Comparison of ENCODE assay signal across 9 mouse cellular contexts in the genomic region with DNA sequence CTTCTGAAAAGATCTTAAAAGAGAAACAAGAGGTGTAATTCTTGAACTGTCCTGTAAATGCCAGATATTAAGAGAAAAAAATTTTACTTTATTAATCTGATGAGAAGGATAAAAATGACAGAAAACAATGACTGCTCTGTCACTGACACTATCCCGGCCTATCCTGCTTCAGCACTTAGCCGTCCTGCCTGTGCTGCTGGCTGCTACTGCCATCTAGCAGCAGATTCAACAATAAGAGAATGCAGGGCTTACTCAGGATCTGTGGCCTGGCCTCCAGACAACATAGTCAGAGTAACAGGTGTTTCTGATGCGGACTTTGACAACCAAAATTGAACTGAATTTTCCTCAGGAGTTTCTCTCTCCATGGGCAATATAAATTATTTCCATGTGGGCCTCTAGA. TPM values are rescaled to one million over a fixed set of nuclear protein-coding genes. Genes with fewer than 3 reads are reported as not detected.
DNase-seq lines count a peak whose midpoint lies in the region; ATAC-seq and TF ChIP-seq lines count a peak whose summit lies in the region.
"Had no signal": no experiment of that assay in that cellular context is flagged by ENCODE, and none has a peak within 500 bp of the region (broad histone marks: within the 10 kb centered on the region; RNA-seq: fewer than 3 reads in every experiment).

No protein-coding gene starts in this region.

- H3K4me1 ChIP-seq in hindbrain, postnatal 0 days (ENCODE audit: insufficient read depth, low read length) = no peaks in the 10 kb centered on the region
- no peaks in the 10 kb centered on the region for H3K4me1 ChIP-seq in hindbrain, embryonic 12.5 days
- H3K4me1 ChIP-seq in MEL (ENCODE audit: control insufficient read depth in 1 of 2, insufficient read depth in 2 of 2, low read length in 2 of 2) = peaks cover 5 to 12% of the 10 kb centered on the region in 2 experiments; a peak in 3 of 4 replicates
- H3K4me1 ChIP-seq in lung, embryonic 14.5 days (ENCODE audit: insufficient read depth) = no peaks in the 10 kb centered on the region
- H3K4me1 ChIP-seq: limb, embryonic 13.5 days had no signal

- no peaks in the 10 kb centered on the region for H3K79me2 ChIP-seq in MEL (ENCODE audit: control insufficient read depth, insufficient read depth, low read length, poor library complexity)

- WGBS in hindbrain, postnatal 0 days = 30% methylated on average over 3 of the region's 3 CpGs
- 46% methylated on average over 3 of the region's 3 CpGs for WGBS in hindbrain, embryonic 12.5 days
- 39% methylated on average over 3 of the region's 3 CpGs for WGBS in lung, embryonic 14.5 days

- no peak for TF ChIP-seq POLR2A in MEL (IDR thresholded peaks at IDR 0.05; ENCODE audit: control insufficient read depth in 1 of 2, insufficient read depth in 1 of 2, low read depth in 1 of 2, low read length in 2 of 2, poor library complexity in 1 of 2)

- ATAC-seq in hindbrain, postnatal 0 days = 0 out of 2 replicates have a peak, but pooled peaks have one; percentile 47
- no peak for ATAC-seq in hindbrain, embryonic 12.5 days (ENCODE audit: low FRiP score)
- ATAC-seq in lung, embryonic 14.5 days (ENCODE audit: insufficient read depth) = no peak

- H3K36me3 ChIP-seq in hindbrain, postnatal 0 days (ENCODE audit: insufficient read depth, low read length) = no peaks in the 10 kb centered on the region
- H3K36me3 ChIP-seq in hindbrain, embryonic 12.5 days = no peaks in the 10 kb centered on the region
- H3K36me3 ChIP-seq in MEL (ENCODE audit: control insufficient read depth in 1 of 2, insufficient read depth in 2 of 2, low read length in 2 of 2) = peaks cover 0 to 16% of the 10 kb centered on the region in 2 experiments; a peak in 2 of 4 replicates
- H3K36me3 ChIP-seq in lung, embryonic 14.5 days (ENCODE audit: insufficient read depth) = no peaks in the 10 kb centered on the region
- H3K36me3 ChIP-seq: limb, embryonic 13.5 days had no signal

- no peak overlapping the region for H3K4me3 ChIP-seq in hindbrain, postnatal 0 days (ENCODE audit: low read length)
- H3K4me3 ChIP-seq in hindbrain, embryonic 12.5 days = no peak overlapping the region
- H3K4me3 ChIP-seq in MEL (ENCODE audit: control insufficient read depth in 1 of 2, insufficient read depth in 1 of 2, low read depth in 2 of 2, low read length in 2 of 2) = no peak overlapping the region
- no peak overlapping the region for H3K4me3 ChIP-seq in lung, embryonic 14.5 days (ENCODE audit: low read depth, low read length)
- H3K4me3 ChIP-seq: limb, embryonic 13.5 days had no signal

- peak; percentile 84 for TF ChIP-seq CTCF in hindbrain, postnatal 0 days (IDR thresholded peaks at IDR 0.05; ENCODE audit: low read depth)
- TF ChIP-seq CTCF in MEL (IDR thresholded peaks at IDR 0.05 in 2 of 3, conservative IDR thresholded peaks at IDR 0.05 in 1 of 3; ENCODE audit: control insufficient read depth in 1 of 3, insufficient read depth in 1 of 3, low read depth in 2 of 3, low read length in 3 of 3, poor library complexity in 1 of 3, severe bottlenecking in 1 of 3) = peak in 2 of 3 experiments; percentile 15 to 40; a peak in 3 of 6 replicates
- TF ChIP-seq CTCF in lung, embryonic 14.5 days (IDR thresholded peaks at IDR 0.05; ENCODE audit: low read depth) = peak; percentile 65

- no peak for TF ChIP-seq EP300 in MEL (IDR thresholded peaks at IDR 0.05; ENCODE audit: low read depth in 1 of 2, low read length in 2 of 2)

- peak; percentile 38 for TF ChIP-seq RAD21 in MEL (IDR thresholded peaks at IDR 0.05; ENCODE audit: low read depth, low read length)

- H3K9me3 ChIP-seq in hindbrain, postnatal 0 days (ENCODE audit: low read length) = no peaks in the 10 kb centered on the region
- H3K9me3 ChIP-seq in hindbrain, embryonic 12.5 days (replicated peaks) = no peaks in the 10 kb centered on the region
- no peaks in the 10 kb centered on the region for H3K9me3 ChIP-seq in MEL (replicated peaks; ENCODE audit: insufficient read depth, low read length)
- no peaks in the 10 kb centered on the region for H3K9me3 ChIP-seq in lung, embryonic 14.5 days (ENCODE audit: low read depth, low read length)
- H3K9me3 ChIP-seq: limb, embryonic 13.5 days had no signal

- no peaks in the 10 kb centered on the region for H3K27me3 ChIP-seq in hindbrain, postnatal 0 days (ENCODE audit: insufficient read depth, low read length)
- H3K27me3 ChIP-seq in hindbrain, embryonic 12.5 days = no peaks in the 10 kb centered on the region
- H3K27me3 ChIP-seq in MEL (ENCODE audit: control insufficient read depth in 1 of 2, insufficient read depth in 2 of 2, low read length in 2 of 2) = no peaks in the 10 kb centered on the region
- no peaks in the 10 kb centered on the region for H3K27me3 ChIP-seq in lung, embryonic 14.5 days (ENCODE audit: insufficient read depth, low read length)
- H3K27me3 ChIP-seq: limb, embryonic 13.5 days had no signal

- DNase-seq in hindbrain, postnatal 0 days (ENCODE audit: low spot score) = peak; percentile 74
- peak; percentile 33 for DNase-seq in MEL (ENCODE audit: low read depth, low spot score)
- DNase-seq in cerebellum, adult 8-10 months = peak; percentile 31
- peak; percentile 35 to 55 for DNase-seq in kidney, adult 8-10 months
- peak; percentile 56 for DNase-seq in lung, embryonic 14.5 days
- DNase-seq in natural killer cell, adult 2 months (ENCODE audit: low spot score in 2 of 2) = no peak
- DNase-seq in testis, postnatal 10 days (ENCODE audit: low spot score) = no peak

- no peak overlapping the region for H3K9ac ChIP-seq in hindbrain, postnatal 0 days (replicated peaks; ENCODE audit: low read length)
- H3K9ac ChIP-seq in hindbrain, embryonic 12.5 days = no peak overlapping the region
- H3K9ac ChIP-seq in MEL (ENCODE audit: control insufficient read depth, low read depth, low read length, poor library complexity, severe bottlenecking) = no peak overlapping the region
- H3K9ac ChIP-seq in lung, embryonic 14.5 days = no peak overlapping the region
- H3K9ac ChIP-seq: limb, embryonic 13.5 days had no signal

- H3K27ac ChIP-seq in hindbrain, postnatal 0 days = no peak overlapping the region
- no peak overlapping the region for H3K27ac ChIP-seq in hindbrain, embryonic 12.5 days
- no peak overlapping the region for H3K27ac ChIP-seq in MEL (ENCODE audit: control insufficient read depth, low read depth, low read length)
- no peak overlapping the region for H3K27ac ChIP-seq in lung, embryonic 14.5 days (ENCODE audit: low read depth)
- H3K27ac ChIP-seq: limb, embryonic 13.5 days had no signal

- no peak overlapping the region for H3K4me2 ChIP-seq in hindbrain, postnatal 0 days (ENCODE audit: low read depth, low read length)
- no peak overlapping the region for H3K4me2 ChIP-seq in hindbrain, embryonic 12.5 days (replicated peaks)
- H3K4me2 ChIP-seq in lung, embryonic 14.5 days = no peak overlapping the region
- H3K4me2 ChIP-seq: limb, embryonic 13.5 days had no signal

TF ChIP-seq in MEL, 35 proteins besides CTCF, POLR2A, EP300 and RAD21:
- no peak for TF ChIP-seq NELFE (IDR thresholded peaks at IDR 0.05; ENCODE audit: low read depth, low read length)
- no peak for TF ChIP-seq MEF2A (IDR thresholded peaks at IDR 0.05; ENCODE audit: extremely low read depth, insufficient replicate concordance, low read depth, low read length, poor library complexity, severe bottlenecking)
- no peak for TF ChIP-seq ZKSCAN1 (IDR thresholded peaks at IDR 0.05; ENCODE audit: low read depth, low read length)
- no peak for TF ChIP-seq USF2 (IDR thresholded peaks at IDR 0.05; ENCODE audit: borderline replicate concordance in 1 of 2, insufficient read depth in 1 of 2, low read depth in 1 of 2, low read length in 2 of 2)
- TF ChIP-seq SMC3 (IDR thresholded peaks at IDR 0.05; ENCODE audit: low read depth, low read length) = no peak
- no peak for TF ChIP-seq ZMIZ1 (IDR thresholded peaks at IDR 0.05; ENCODE audit: low read depth, low read length)
- no peak for TF ChIP-seq ZNF384 (IDR thresholded peaks at IDR 0.05; ENCODE audit: low read depth, low read length)
- TF ChIP-seq MAX (IDR thresholded peaks at IDR 0.05; ENCODE audit: low read length) = no peak
- TF ChIP-seq ELF1 (IDR thresholded peaks at IDR 0.05; ENCODE audit: low read depth, low read length) = no peak
- TF ChIP-seq E2F4 (IDR thresholded peaks at IDR 0.05; ENCODE audit: borderline replicate concordance, low read depth, low read length) = no peak
- TF ChIP-seq JUND (IDR thresholded peaks at IDR 0.05; ENCODE audit: low read depth, low read length) = no peak
- no peak for TF ChIP-seq MYB (IDR thresholded peaks at IDR 0.05; ENCODE audit: low read depth, low read length)
- no peak for TF ChIP-seq SIN3A (IDR thresholded peaks at IDR 0.05; ENCODE audit: low read length)
- no peak for TF ChIP-seq CHD1 (IDR thresholded peaks at IDR 0.05; ENCODE audit: low read depth, low read length)
- no peak for TF ChIP-seq POLR2AphosphoS5 (IDR thresholded peaks at IDR 0.05; ENCODE audit: borderline replicate concordance, low read depth, low read length)
- no peak for TF ChIP-seq HCFC1 (IDR thresholded peaks at IDR 0.05; ENCODE audit: low read depth, low read length)
- no peak for TF ChIP-seq GABPA (IDR thresholded peaks at IDR 0.05; ENCODE audit: low read depth, low read length)
- TF ChIP-seq TAL1 (IDR thresholded peaks at IDR 0.05; ENCODE audit: low read length) = no peak
- TF ChIP-seq MYC (IDR thresholded peaks at IDR 0.05; ENCODE audit: low read depth, low read length) = no peak
- TF ChIP-seq KAT2A (conservative IDR thresholded peaks at IDR 0.05; ENCODE audit: low read depth, low read length) = no peak
TF ChIP-seq in MEL: peak in this region for 0.

RNA-seq across cellular contexts. Expression of gene Wdr89, which starts 12.8 kb away (rescaled TPM):
- 2.4 and 2.5 TPM in 2 replicates for total RNA-seq in hindbrain, postnatal 0 days (2014; rRNA removed)
- polyA plus RNA-seq in hindbrain, postnatal 0 days (2015; fragmentation: Nextera tagmentation; extraction: Ambion mirVana) = 3.7 TPM in 2 replicates
- polyA plus RNA-seq in hindbrain, embryonic 12.5 days (2016; fragmentation: Nextera tagmentation; extraction: Ambion mirVana) = 8.0 and 9.0 TPM in 2 replicates
- 18.5 and 31.2 TPM in 2 replicates for total RNA-seq in MEL (2012; rRNA removed)
- polyA plus RNA-seq in MEL (2012; ENCODE audit: insufficient read depth in 1 of 2, insufficient read length in 2 of 2, low read depth in 1 of 2, low replicate concordance in 2 of 2, missing spikeins in 1 of 2) = 10 to 100 TPM; 10.2 to 57.8 TPM
- polyA plus RNA-seq in lung, embryonic 14.5 days (2014; fragmentation: Nextera tagmentation; extraction: Ambion mirVana) = 14.0 and 14.5 TPM in 2 replicates

Comparison
In these comparisons a context has a peak if more than half of its experiments do, and no peak if none do; other contexts are left out.
1. DNase-seq: peak in hindbrain, postnatal 0 days (single experiment), MEL (single experiment), cerebellum, adult 8-10 months (single experiment), kidney, adult 8-10 months (2 of 2) and lung, embryonic 14.5 days (single experiment); none in natural killer cell, adult 2 months (0 of 2) and testis, postnatal 10 days (single experiment).
2. CTCF ChIP-seq: peak in every context shown above with its lines; median percentile 84 in hindbrain, postnatal 0 days; 65 in lung, embryonic 14.5 days; 28 in MEL.